In genomic region chr1:176996166-176996565, GRCm38 (mm10) we compare ENCODE assay signal across 13 mouse cellular contexts.
DNase-seq lines count a peak whose midpoint lies in the region; ATAC-seq and TF ChIP-seq lines count a peak whose summit lies in the region.
"Had no signal": no experiment of that assay in that cellular context is flagged by ENCODE, and none has a peak within 500 bp of the region (broad histone marks: within the 10 kb centered on the region; RNA-seq: fewer than 3 reads in every experiment).

No protein-coding gene starts in this region.

- peaks cover 91% of the 10 kb centered on the region for H3K4me1 ChIP-seq in midbrain, embryonic 10.5 days
- peaks cover 58% of the 10 kb centered on the region for H3K4me1 ChIP-seq in midbrain, embryonic 15.5 days
- H3K4me1 ChIP-seq in forebrain, embryonic 14.5 days (ENCODE audit: control insufficient read depth, insufficient read depth, low read length) = peaks cover 70% of the 10 kb centered on the region
- peaks cover 44% of the 10 kb centered on the region for H3K4me1 ChIP-seq in thymus, adult 2 months (replicated peaks; ENCODE audit: control insufficient read depth, insufficient read depth, low read length)

- no peak for TF ChIP-seq CTCF in brain, embryonic 14.5 days (IDR thresholded peaks at IDR 0.05; ENCODE audit: borderline replicate concordance, extremely low read depth, insufficient read depth, insufficient read length)
- no peak for TF ChIP-seq CTCF in thymus, adult 2 months (IDR thresholded peaks at IDR 0.05; ENCODE audit: borderline replicate concordance, control insufficient read depth, extremely low read depth, insufficient read depth, low read length, poor library complexity)

- no peaks in the 10 kb centered on the region for H3K27me3 ChIP-seq in midbrain, embryonic 10.5 days (ENCODE audit: low read depth, poor library complexity, severe bottlenecking)
- H3K27me3 ChIP-seq in midbrain, embryonic 15.5 days (replicated peaks) = no peaks in the 10 kb centered on the region
- no peaks in the 10 kb centered on the region for H3K27me3 ChIP-seq in forebrain, embryonic 14.5 days (replicated peaks; ENCODE audit: control insufficient read depth, insufficient read depth, low read length)
- H3K27me3 ChIP-seq in thymus, adult 2 months (ENCODE audit: control insufficient read depth, insufficient read depth, low read length) = no peaks in the 10 kb centered on the region
- H3K27me3 ChIP-seq: heart, embryonic 15.5 days; limb, embryonic 15.5 days had no signal

- no peaks in the 10 kb centered on the region for H3K36me3 ChIP-seq in midbrain, embryonic 10.5 days
- H3K36me3 ChIP-seq in midbrain, embryonic 15.5 days (replicated peaks) = no peaks in the 10 kb centered on the region
- no peaks in the 10 kb centered on the region for H3K36me3 ChIP-seq in forebrain, embryonic 14.5 days (ENCODE audit: control insufficient read depth, insufficient read depth, low read length)
- H3K36me3 ChIP-seq in macrophage (ENCODE audit: inconsistent target) = no peaks in the 10 kb centered on the region
- no peaks in the 10 kb centered on the region for H3K36me3 ChIP-seq in thymus, adult 2 months (ENCODE audit: control insufficient read depth, insufficient read depth, low read length)
- H3K36me3 ChIP-seq: heart, embryonic 15.5 days; limb, embryonic 15.5 days had no signal

- no peaks in the 10 kb centered on the region for H3K9me3 ChIP-seq in midbrain, embryonic 10.5 days (replicated peaks)
- H3K9me3 ChIP-seq in midbrain, embryonic 15.5 days = no peaks in the 10 kb centered on the region
- H3K9me3 ChIP-seq in forebrain, embryonic 14.5 days (replicated peaks; ENCODE audit: control insufficient read depth, low read length) = no peaks in the 10 kb centered on the region
- H3K9me3 ChIP-seq: G1E; heart, embryonic 15.5 days; limb, embryonic 15.5 days had no signal

- TF ChIP-seq POLR2A in brain, embryonic 14.5 days (IDR thresholded peaks at IDR 0.05; ENCODE audit: borderline replicate concordance, extremely low read depth, insufficient read depth, insufficient read length, poor library complexity, severe bottlenecking) = no peak
- no peak for TF ChIP-seq POLR2A in thymus, adult 2 months (IDR thresholded peaks at IDR 0.05; ENCODE audit: control insufficient read depth, extremely low read depth, insufficient read depth, low read length, poor library complexity)

- H3K9ac ChIP-seq in midbrain, embryonic 15.5 days = no peak overlapping the region
- no peak overlapping the region; the same call in 1 of the 2 replicates for H3K9ac ChIP-seq in forebrain, embryonic 14.5 days (ENCODE audit: low read length)
- H3K9ac ChIP-seq: heart, embryonic 15.5 days; limb, embryonic 15.5 days; lung, embryonic 14.5 days had no signal

- no peak for ATAC-seq in midbrain, embryonic 15.5 days (replicated peaks)
- ATAC-seq in forebrain, embryonic 14.5 days = no peak

- H3K79me2 ChIP-seq in macrophage (ENCODE audit: inconsistent target) = no peaks in the 10 kb centered on the region

- no peak overlapping the region for H3K4me2 ChIP-seq in midbrain, embryonic 15.5 days
- H3K4me2 ChIP-seq in forebrain, embryonic 14.5 days (ENCODE audit: low read length) = no peak overlapping the region
- H3K4me2 ChIP-seq: limb, embryonic 15.5 days; lung, embryonic 14.5 days had no signal

- no peak overlapping the region for H3K4me3 ChIP-seq in midbrain, embryonic 10.5 days
- H3K4me3 ChIP-seq in midbrain, embryonic 15.5 days = no peak overlapping the region
- H3K4me3 ChIP-seq in forebrain, embryonic 14.5 days (ENCODE audit: low read depth, low read length) = no peak overlapping the region
- no peak overlapping the region for H3K4me3 ChIP-seq in macrophage (ENCODE audit: inconsistent target)
- H3K4me3 ChIP-seq in thymus, adult 2 months (ENCODE audit: control insufficient read depth, insufficient read depth, low read length) = no peak overlapping the region
- H3K4me3 ChIP-seq: limb, embryonic 15.5 days had no signal

- WGBS in midbrain, embryonic 10.5 days = 80% methylated on average over 3 of the region's 3 CpGs
- 73% methylated on average over 3 of the region's 3 CpGs for WGBS in midbrain, embryonic 15.5 days
- 30% methylated on average over 3 of the region's 3 CpGs for WGBS in forebrain, embryonic 14.5 days
- whole genome bisulfite sequencing in macrophage (ENCODE audit: missing documents) = 85% methylated on average over 3 of the region's 3 CpGs
- 87% methylated on average over 3 of the region's 3 CpGs for WGBS in thymus, adult 2 months

- peak overlapping the region; percentile 95 for H3K27ac ChIP-seq in midbrain, embryonic 10.5 days (replicated peaks)
- H3K27ac ChIP-seq in midbrain, embryonic 15.5 days = no peak overlapping the region; the same call in 1 of the 2 replicates
- peak overlapping the region; percentile 97 for H3K27ac ChIP-seq in forebrain, embryonic 14.5 days (ENCODE audit: low read depth, low read length)
- peak overlapping the region; percentile 37 for H3K27ac ChIP-seq in macrophage
- H3K27ac ChIP-seq in thymus, adult 2 months (ENCODE audit: control insufficient read depth, insufficient read depth, low read length) = no peak overlapping the region
- H3K27ac ChIP-seq: heart, embryonic 15.5 days had no signal

- DNase-seq in midbrain, embryonic 10.5 days (ENCODE audit: low spot score) = no peak
- peak; percentile 71 for DNase-seq in brain, embryonic 14.5 days (ENCODE audit: low read depth)
- no peak for DNase-seq in forebrain, embryonic 14.5 days (ENCODE audit: low spot score)
- DNase-seq in thymus, adult 2 months = no peak
- no peak for DNase-seq in lung, postnatal 4 days
- DNase-seq: cerebellum, adult 9-10 months; right cerebral cortex, postnatal 25 days had no signal

Comparison
In these comparisons a context has a peak if more than half of its experiments do, and no peak if none do; other contexts are left out.
1. H3K27ac ChIP-seq: peak in midbrain, embryonic 10.5 days (single experiment), forebrain, embryonic 14.5 days (single experiment) and macrophage (single experiment); none in midbrain, embryonic 15.5 days (single experiment) and thymus, adult 2 months (single experiment).